Mouse (Mus musculus) testis, adult 2 months (tissue): ENCODE data around the gene Mrtfa. TPM values are rescaled to one million over a fixed set of nuclear protein-coding genes. Genes with fewer than 3 reads are reported as not detected.

Source experiments
- H3K27ac ChIP-seq: fragments of 200-500 bp; 2 replicates; pipeline ENCODE4 v1.5.1; 2012; ENCODE audit warnings: low read depth, low read length; ENCODE audit not compliant: control insufficient read depth, insufficient read depth
- H3K27me3 ChIP-seq: fragments of 200-500 bp; 2 replicates; pipeline ENCODE4 v1.6.1; 2012; ENCODE audit warnings: mild to moderate bottlenecking, low read length, moderate library complexity; ENCODE audit not compliant: control insufficient read depth, insufficient read depth
- H3K36me3 ChIP-seq: fragments of 200-500 bp; 2 replicates; pipeline ENCODE4 v1.6.1; 2012; ENCODE audit warnings: mild to moderate bottlenecking, low read length; ENCODE audit not compliant: control insufficient read depth, insufficient read depth
- H3K4me1 ChIP-seq: fragments of 200-500 bp; 2 replicates; pipeline ENCODE4 v1.6.1; 2012; ENCODE audit warnings: low read length; ENCODE audit not compliant: control insufficient read depth, insufficient read depth
- H3K4me3 ChIP-seq: fragments of 200-500 bp; 2 replicates; pipeline ENCODE4 v1.5.1; 2012; ENCODE audit warnings: low read depth, mild to moderate bottlenecking, low read length, moderate library complexity, mixed read lengths; ENCODE audit not compliant: control insufficient read depth
- CTCF ChIP-seq: fragments of 200-500 bp; IDR thresholded peaks from 2 replicates; pipeline ENCODE4 v1.5.1; 2012; ENCODE audit warnings: low read depth, mild to moderate bottlenecking, inconsistent platforms, low read length, moderate library complexity; ENCODE audit not compliant: control insufficient read depth, insufficient read depth, insufficient replicate concordance
- POLR2A ChIP-seq: fragments of 200-500 bp; IDR thresholded peaks from 2 replicates; pipeline ENCODE4 v1.6.1; 2012; ENCODE audit warnings: low read depth, mild to moderate bottlenecking, inconsistent platforms, low read length, moderate library complexity; ENCODE audit not compliant: control insufficient read depth
- polyA plus RNA-seq: library from polyadenylated mRNA; depleted of rRNA; stranded (reverse); fragments of >200 nt; gene quantifications from 2 replicates; pipeline ENCODE4 v1.2.3, GENCODE M21; 2012

Mrtfa gene
- polyA plus RNA-seq, 1 experiment: 26.8 TPM

- TF ChIP-seq CTCF: no peak
- no peak for TF ChIP-seq POLR2A
- Histone ChIP-seq H3K27me3 (no peaks in the 10 kb centered on the region), H3K36me3 (no peaks in the 10 kb centered on the region), H3K27ac (no peak overlapping the region), H3K4me3 (no peak overlapping the region), H3K4me1 (no peaks in the 10 kb centered on the region)
These were observed 109.3 kb downstream of the Mrtfa start for GRCm38 (mm10) chr15:81081216-81081615.

DNA sequence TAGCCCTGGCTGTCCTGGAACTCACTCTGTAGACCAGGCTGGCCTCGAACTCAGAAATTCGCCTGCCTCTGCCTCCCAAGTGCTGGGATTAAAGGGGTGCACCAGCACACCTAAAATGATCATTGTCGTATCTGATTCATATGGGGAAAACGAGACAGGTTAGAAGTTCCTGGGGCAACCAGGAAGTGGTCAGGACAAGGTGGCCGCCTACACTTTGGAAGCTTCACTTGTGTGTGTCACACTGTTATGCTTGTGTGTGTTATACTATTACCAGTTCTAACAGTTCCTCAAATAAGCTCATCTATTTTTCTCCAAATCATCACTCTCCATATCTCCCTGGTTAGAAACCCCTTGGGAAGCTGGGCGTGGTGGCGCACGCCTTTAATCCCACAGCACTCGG lies 110.2 kb downstream of the Mrtfa start:
- TF ChIP-seq POLR2A (no peak), CTCF (no peak)
- H3K36me3 ChIP-seq: no peaks in the 10 kb centered on the region
- no peaks in the 10 kb centered on the region for H3K4me1 ChIP-seq
- H3K27ac ChIP-seq: no peak overlapping the region
- no peaks in the 10 kb centered on the region for H3K27me3 ChIP-seq
- no peak overlapping the region for H3K4me3 ChIP-seq

DNA sequence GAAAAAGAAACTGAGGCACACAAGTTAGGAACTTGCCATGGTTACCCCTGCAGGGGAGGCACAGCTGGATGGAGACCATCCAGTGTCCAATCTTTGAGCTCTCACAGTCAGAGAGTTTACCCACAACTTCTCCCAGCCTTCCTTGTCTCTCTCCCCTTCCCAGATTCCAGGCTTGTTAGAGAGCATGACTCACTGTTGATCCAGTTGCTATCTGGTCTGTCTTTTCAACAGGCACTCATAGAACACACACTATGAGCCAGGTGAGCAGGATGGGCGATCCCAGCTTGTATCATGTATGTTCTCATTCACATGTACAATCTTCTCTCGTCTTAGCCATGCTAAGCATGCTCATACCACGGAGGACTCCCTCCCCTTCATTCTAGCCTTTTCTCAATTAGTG lies 111.3 kb downstream of the Mrtfa start:
- Histone ChIP-seq H3K27me3 (no peaks in the 10 kb centered on the region), H3K4me3 (no peak overlapping the region), H3K36me3 (no peaks in the 10 kb centered on the region), H3K27ac (no peak overlapping the region), H3K4me1 (no peaks in the 10 kb centered on the region)
- no peak for TF ChIP-seq CTCF
- TF ChIP-seq POLR2A: no peak

GRCm38 (mm10) chr15:81077551-81077950 lies 113.0 kb downstream of the Mrtfa start:
- Histone ChIP-seq H3K27ac (no peak overlapping the region), H3K36me3 (no peaks in the 10 kb centered on the region), H3K27me3 (no peaks in the 10 kb centered on the region), H3K4me1 (no peaks in the 10 kb centered on the region), H3K4me3 (no peak overlapping the region)
- TF ChIP-seq POLR2A: no peak
- no peak for TF ChIP-seq CTCF

DNA sequence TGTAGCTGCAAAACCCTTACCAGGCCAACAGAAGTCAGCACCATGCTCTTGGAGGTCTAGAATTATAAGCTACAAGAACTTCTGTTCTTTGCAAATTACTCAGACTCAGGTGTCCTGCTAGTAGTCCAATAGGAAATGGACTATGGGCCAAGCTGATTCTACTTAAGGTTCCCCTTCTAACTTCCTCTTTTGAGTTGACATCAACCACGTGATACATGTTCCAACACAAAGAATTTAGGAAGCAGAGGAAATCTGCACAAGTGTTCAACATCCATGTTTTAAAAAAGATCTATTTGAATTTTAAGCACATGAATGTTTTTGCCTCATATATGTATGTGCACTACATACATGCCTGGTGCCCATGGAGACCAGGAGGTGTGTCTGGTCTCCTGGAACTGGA lies 116.0 kb downstream of the Mrtfa start:
- Histone ChIP-seq H3K4me1 (no peaks in the 10 kb centered on the region), H3K4me3 (no peak overlapping the region), H3K36me3 (no peaks in the 10 kb centered on the region), H3K27ac (no peak overlapping the region), H3K27me3 (no peaks in the 10 kb centered on the region)
- TF ChIP-seq CTCF (no peak), POLR2A (no peak)

DNA sequence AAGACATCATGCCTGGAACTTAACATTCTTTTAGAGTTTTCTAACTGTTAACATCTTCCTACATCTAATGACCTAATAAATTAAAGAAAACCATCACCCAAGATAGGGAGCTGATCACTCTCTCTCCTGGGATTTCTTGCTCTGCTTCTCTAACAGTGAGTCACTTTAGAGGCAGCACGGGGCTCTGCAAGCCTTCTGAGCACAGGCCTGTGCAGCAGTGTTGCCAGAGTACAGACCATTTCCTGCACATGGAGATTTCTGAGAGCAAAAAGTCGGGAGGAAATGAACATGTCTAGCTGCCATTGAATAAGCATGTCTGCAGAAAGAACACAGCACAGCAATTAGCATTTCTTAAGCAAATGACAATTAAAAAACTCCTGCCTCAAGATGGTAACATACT lies 116.8 kb downstream of the Mrtfa start:
- H3K27ac ChIP-seq: no peak overlapping the region
- H3K4me3 ChIP-seq: no peak overlapping the region
- H3K36me3 ChIP-seq: no peaks in the 10 kb centered on the region
- TF ChIP-seq CTCF: no peak
- no peak for TF ChIP-seq POLR2A
- no peaks in the 10 kb centered on the region for H3K27me3 ChIP-seq
- no peaks in the 10 kb centered on the region for H3K4me1 ChIP-seq

- Histone ChIP-seq H3K4me1 (no peaks in the 10 kb centered on the region), H3K27me3 (no peaks in the 10 kb centered on the region), H3K36me3 (no peaks in the 10 kb centered on the region), H3K27ac (no peak overlapping the region), H3K4me3 (no peak overlapping the region)
- TF ChIP-seq POLR2A: no peak
- TF ChIP-seq CTCF: peak; percentile 9; the same call in 1 of the 2 replicates
These were observed 117.8 kb downstream of the Mrtfa start for GRCm38 (mm10) chr15:81072748-81073147.

DNA sequence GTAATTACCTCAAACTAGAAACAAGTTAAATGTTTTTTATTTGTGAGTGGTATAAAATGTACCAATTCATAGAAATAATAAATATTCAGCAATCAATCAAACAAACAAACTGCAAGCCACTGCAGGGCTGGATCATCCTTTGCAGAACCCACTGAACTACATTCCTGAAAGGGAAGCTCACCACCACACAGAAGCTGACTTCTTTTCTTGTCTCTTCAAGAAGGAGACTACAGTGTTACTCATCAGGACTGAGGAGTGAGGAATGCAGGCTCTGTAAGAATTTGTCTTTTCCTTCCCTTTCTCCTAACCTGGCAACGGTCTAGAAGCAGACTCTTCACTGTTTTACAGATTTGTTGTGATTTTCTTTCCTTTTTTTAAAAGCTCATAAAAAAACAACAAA lies 120.1 kb downstream of the Mrtfa start:
- no peaks in the 10 kb centered on the region for H3K4me1 ChIP-seq
- H3K36me3 ChIP-seq: no peaks in the 10 kb centered on the region
- no peak for TF ChIP-seq POLR2A

More for the DNA sequence above, 120.1 kb downstream of the Mrtfa start:
- H3K27ac ChIP-seq: no peak overlapping the region
- H3K27me3 ChIP-seq: no peaks in the 10 kb centered on the region
- H3K4me3 ChIP-seq: no peak overlapping the region
